Mouse (Mus musculus): Measurements from ENCODE around the gene Megf6. TPM values are rescaled to one million over a fixed set of nuclear protein-coding genes. Genes with fewer than 3 reads are reported as not detected.

The Megf6 gene
- 9.4 and 9.5 TPM in 2 replicates for polyA plus RNA-seq (2015; fragmentation: Nextera tagmentation; extraction: Ambion mirVana)

- ATAC-seq (replicated peaks) = peak; percentile 58
- Histone ChIP-seq H3K27ac (no peak within 1 kb of the TSS), H3K9ac (peak within 1 kb of the TSS; percentile 23), H3K4me2 (peak within 1 kb of the TSS; percentile 99), H3K27me3 (replicated peaks) (peaks cover 43% of the 10 kb centered on the region), H3K36me3 (replicated peaks) (no peaks in the 10 kb centered on the region), H3K4me3 (peak within 1 kb of the TSS; percentile 49), H3K4me1 (peaks cover 23% of the 10 kb centered on the region), H3K9me3 (no peaks in the 10 kb centered on the region)
- WGBS = 1% methylated on average over 61 of the region's 61 CpGs
Observed at GRCm38 (mm10) chr4:154170506-154171150, at the start of gene Megf6. Megf6 (plus strand) TSS chr4:154170730.

- H3K27me3 ChIP-seq (replicated peaks) = no peaks in the 10 kb centered on the region
- no peak overlapping the region for H3K4me2 ChIP-seq
- 76% methylated on average over 11 of the region's 11 CpGs for WGBS
- no peaks in the 10 kb centered on the region for H3K4me1 ChIP-seq
- no peaks in the 10 kb centered on the region for H3K9me3 ChIP-seq
- no peaks in the 10 kb centered on the region for H3K36me3 ChIP-seq (replicated peaks)
- no peak overlapping the region for H3K4me3 ChIP-seq
- no peak overlapping the region for H3K27ac ChIP-seq
- no peak overlapping the region for H3K9ac ChIP-seq
- no peak for ATAC-seq (replicated peaks)
Observed at GRCm38 (mm10) chr4:154121800-154122199, 48.7 kb upstream of the Megf6 start.

GRCm38 (mm10) chr4:154122374-154122773 lies 48.2 kb upstream of the Megf6 start:
- Histone ChIP-seq H3K27ac (no peak overlapping the region), H3K36me3 (replicated peaks) (no peaks in the 10 kb centered on the region), H3K27me3 (replicated peaks) (no peaks in the 10 kb centered on the region), H3K9ac (no peak overlapping the region), H3K9me3 (no peaks in the 10 kb centered on the region), H3K4me1 (no peaks in the 10 kb centered on the region), H3K4me2 (no peak overlapping the region), H3K4me3 (no peak overlapping the region)
- ATAC-seq (replicated peaks) = no peak
- WGBS = 70% methylated on average over 7 of the region's 7 CpGs

GRCm38 (mm10) chr4:154123553-154123952 lies 47.0 kb upstream of the Megf6 start:
- no peaks in the 10 kb centered on the region for H3K4me1 ChIP-seq
- 84% methylated on average over 6 of the region's 6 CpGs for WGBS
- no peak overlapping the region for H3K27ac ChIP-seq
- H3K4me2 ChIP-seq = no peak overlapping the region
- no peak overlapping the region for H3K9ac ChIP-seq
- H3K9me3 ChIP-seq = no peaks in the 10 kb centered on the region
- no peak overlapping the region for H3K4me3 ChIP-seq
- no peak for ATAC-seq (replicated peaks)
- no peaks in the 10 kb centered on the region for H3K27me3 ChIP-seq (replicated peaks)
- no peaks in the 10 kb centered on the region for H3K36me3 ChIP-seq (replicated peaks)

GRCm38 (mm10) chr4:154125202-154125601 lies 45.3 kb upstream of the Megf6 start:
- Histone ChIP-seq H3K27me3 (replicated peaks) (no peaks in the 10 kb centered on the region), H3K9me3 (no peaks in the 10 kb centered on the region), H3K9ac (no peak overlapping the region), H3K36me3 (replicated peaks) (no peaks in the 10 kb centered on the region), H3K4me1 (no peaks in the 10 kb centered on the region), H3K4me2 (no peak overlapping the region), H3K27ac (no peak overlapping the region), H3K4me3 (no peak overlapping the region)
- WGBS = 83% methylated on average over 5 of the region's 5 CpGs
- no peak for ATAC-seq (replicated peaks)

GRCm38 (mm10) chr4:154127273-154127672 lies 43.3 kb upstream of the Megf6 start:
- H3K9me3 ChIP-seq = no peaks in the 10 kb centered on the region
- no peaks in the 10 kb centered on the region for H3K36me3 ChIP-seq (replicated peaks)
- H3K27ac ChIP-seq = no peak overlapping the region
- H3K4me3 ChIP-seq = no peak overlapping the region
- no peak for ATAC-seq (replicated peaks)
- H3K9ac ChIP-seq = no peak overlapping the region
- H3K4me2 ChIP-seq = no peak overlapping the region
- no peaks in the 10 kb centered on the region for H3K27me3 ChIP-seq (replicated peaks)
- H3K4me1 ChIP-seq = no peaks in the 10 kb centered on the region
- WGBS = 75% methylated on average over 3 of the region's 3 CpGs

GRCm38 (mm10) chr4:154129950-154130349 lies 40.6 kb upstream of the Megf6 start:
- H3K9me3 ChIP-seq = no peaks in the 10 kb centered on the region
- no peak overlapping the region for H3K9ac ChIP-seq
- H3K27me3 ChIP-seq (replicated peaks) = no peaks in the 10 kb centered on the region; the same call in 1 of the 2 replicates
- H3K4me3 ChIP-seq = no peak overlapping the region
- ATAC-seq (replicated peaks) = no peak
- H3K4me2 ChIP-seq = no peak overlapping the region
- H3K27ac ChIP-seq = no peak overlapping the region
- H3K4me1 ChIP-seq = no peaks in the 10 kb centered on the region
- H3K36me3 ChIP-seq (replicated peaks) = no peaks in the 10 kb centered on the region

- 82% methylated on average over 4 of the region's 4 CpGs for WGBS
- Histone ChIP-seq H3K9ac (no peak overlapping the region), H3K9me3 (no peaks in the 10 kb centered on the region), H3K27ac (no peak overlapping the region), H3K36me3 (replicated peaks) (no peaks in the 10 kb centered on the region), H3K4me1 (no peaks in the 10 kb centered on the region), H3K4me2 (no peak overlapping the region), H3K4me3 (no peak overlapping the region), H3K27me3 (replicated peaks) (peaks cover 17% of the 10 kb centered on the region)
- ATAC-seq (replicated peaks) = no peak
Observed at GRCm38 (mm10) chr4:154131894-154132293, 38.6 kb upstream of the Megf6 start.

GRCm38 (mm10) chr4:154134803-154135202 lies 35.7 kb upstream of the Megf6 start:
- 70% methylated on average over 4 of the region's 4 CpGs for WGBS
- Histone ChIP-seq H3K27ac (no peak overlapping the region), H3K36me3 (replicated peaks) (no peaks in the 10 kb centered on the region), H3K9ac (no peak overlapping the region), H3K4me2 (no peak overlapping the region), H3K9me3 (no peaks in the 10 kb centered on the region), H3K27me3 (replicated peaks) (peaks cover 46% of the 10 kb centered on the region), H3K4me3 (no peak overlapping the region), H3K4me1 (peaks cover 6% of the 10 kb centered on the region)
- ATAC-seq (replicated peaks) = no peak

- 65% methylated on average over 5 of the region's 5 CpGs for WGBS
- H3K27me3 ChIP-seq (replicated peaks) = peaks cover 61% of the 10 kb centered on the region
Observed at GRCm38 (mm10) chr4:154137139-154137538, 33.4 kb upstream of the Megf6 start.

GRCm38 (mm10) chr4:154139671-154140181 lies 30.8 kb upstream of the Megf6 start:
- WGBS = under 1% methylated on average over 56 of the region's 59 CpGs
- peaks cover 61% of the 10 kb centered on the region for H3K27me3 ChIP-seq (replicated peaks)

More at GRCm38 (mm10) chr4:154137139-154137538, 33.4 kb upstream of the Megf6 start:
- peaks cover 27% of the 10 kb centered on the region for H3K4me1 ChIP-seq
- no peak overlapping the region for H3K4me3 ChIP-seq
- no peak for ATAC-seq (replicated peaks)
- no peaks in the 10 kb centered on the region for H3K9me3 ChIP-seq
- H3K27ac ChIP-seq = no peak overlapping the region
- H3K36me3 ChIP-seq (replicated peaks) = no peaks in the 10 kb centered on the region
- no peak overlapping the region for H3K9ac ChIP-seq
- H3K4me2 ChIP-seq = no peak overlapping the region

GRCm38 (mm10) chr4:154140182-154140212 lies 30.5 kb upstream of the Megf6 start, which contains the start of gene Trp73:
Trp73 (minus strand) TSS chr4:154140208.
- H3K27me3 ChIP-seq (replicated peaks) = peaks cover 61% of the 10 kb centered on the region
- peak within 1 kb of the TSS; percentile 36 for H3K9ac ChIP-seq
- 4% methylated on average over 4 of the region's 4 CpGs for WGBS
- no peak within 1 kb of the TSS for H3K27ac ChIP-seq
- ATAC-seq (replicated peaks) = no peak
- no peaks in the 10 kb centered on the region for H3K9me3 ChIP-seq
- H3K36me3 ChIP-seq (replicated peaks) = no peaks in the 10 kb centered on the region
- peak within 1 kb of the TSS; percentile 97 for H3K4me3 ChIP-seq
- H3K4me2 ChIP-seq = peak within 1 kb of the TSS; percentile 94
- H3K4me1 ChIP-seq = peaks cover 36% of the 10 kb centered on the region

More at GRCm38 (mm10) chr4:154139671-154140181, 30.8 kb upstream of the Megf6 start:
- H3K9me3 ChIP-seq = no peaks in the 10 kb centered on the region
- peak overlapping the region; percentile 43 for H3K4me3 ChIP-seq
- H3K4me2 ChIP-seq = peak overlapping the region; percentile 94
- no peaks in the 10 kb centered on the region for H3K36me3 ChIP-seq (replicated peaks)
- H3K4me1 ChIP-seq = peaks cover 36% of the 10 kb centered on the region
- no peak overlapping the region for H3K27ac ChIP-seq
- H3K9ac ChIP-seq = peak overlapping the region; percentile 36
- no peak for ATAC-seq (replicated peaks)

- under 1% methylated on average over 46 of the region's 46 CpGs for WGBS
- H3K4me1 ChIP-seq = peaks cover 36% of the 10 kb centered on the region
- H3K4me3 ChIP-seq = peak overlapping the region; percentile 97
- H3K9me3 ChIP-seq = no peaks in the 10 kb centered on the region
- H3K27me3 ChIP-seq (replicated peaks) = peaks cover 58% of the 10 kb centered on the region
- peak overlapping the region; percentile 36 for H3K9ac ChIP-seq
- no peak overlapping the region for H3K27ac ChIP-seq
- H3K36me3 ChIP-seq (replicated peaks) = no peaks in the 10 kb centered on the region
- ATAC-seq (replicated peaks) = no peak
- H3K4me2 ChIP-seq = peak overlapping the region; percentile 94
Observed at GRCm38 (mm10) chr4:154140213-154141008, 30.1 kb upstream of the Megf6 start.

Measured in midbrain, embryonic 15.5 days (tissue).